Mouse (Mus musculus) cerebellum, adult (tissue): ENCODE data around the gene Gm17455.

ENCODE experiments used
- ATAC-seq: cut with Nextera tagmentation; 2 replicates; pipeline ENCODE4 v1.9.2; 2017; ENCODE audit warnings: mild to moderate bottlenecking, moderate library complexity, mixed read lengths; ENCODE audit not compliant: insufficient number of reproducible peaks, low FRiP score, low TSS enrichment

The Gm17455 gene

GRCm38 (mm10) chr10:60399449-60399848 is at the start of gene Gm17455:
TSS of gene Gm17455 (plus strand) at chr10:60399726.
- no peak for ATAC-seq

GRCm38 (mm10) chr10:60350077-60350804 is 49.3 kb upstream of the Gm17455 start:
- ATAC-seq = no peak

GRCm38 (mm10) chr10:60350805-60351167 is 48.7 kb upstream of the Gm17455 start:
- no peak for ATAC-seq

GRCm38 (mm10) chr10:60351248-60351647 is 48.3 kb upstream of the Gm17455 start:
- no peak for ATAC-seq

- ATAC-seq = no peak
Measured at GRCm38 (mm10) chr10:60351761-60352455, 47.6 kb upstream of the Gm17455 start.

GRCm38 (mm10) chr10:60353241-60354002 is 46.1 kb upstream of the Gm17455 start:
- ATAC-seq = no peak

- ATAC-seq = no peak
Measured at GRCm38 (mm10) chr10:60354003-60354325, 45.6 kb upstream of the Gm17455 start.

- no peak for ATAC-seq
Measured at GRCm38 (mm10) chr10:60354881-60355677, 44.4 kb upstream of the Gm17455 start.

GRCm38 (mm10) chr10:60357441-60357840 is 42.1 kb upstream of the Gm17455 start:
- no peak for ATAC-seq

- ATAC-seq = no peak
Measured at GRCm38 (mm10) chr10:60357901-60358300, 41.6 kb upstream of the Gm17455 start.

- no peak for ATAC-seq
Measured at GRCm38 (mm10) chr10:60358776-60359175, 40.8 kb upstream of the Gm17455 start.

GRCm38 (mm10) chr10:60361615-60362309 is 37.8 kb upstream of the Gm17455 start:
- ATAC-seq = no peak

GRCm38 (mm10) chr10:60362310-60362628 is 37.3 kb upstream of the Gm17455 start:
- no peak for ATAC-seq

GRCm38 (mm10) chr10:60363426-60363825 is 36.1 kb upstream of the Gm17455 start:
- ATAC-seq = no peak

- ATAC-seq = no peak
Measured at GRCm38 (mm10) chr10:60367145-60367544, 32.4 kb upstream of the Gm17455 start.

GRCm38 (mm10) chr10:60367904-60368303 is 31.6 kb upstream of the Gm17455 start:
- no peak for ATAC-seq

GRCm38 (mm10) chr10:60369405-60369804 is 30.1 kb upstream of the Gm17455 start:
- no peak for ATAC-seq

GRCm38 (mm10) chr10:60370098-60370497 is 29.4 kb upstream of the Gm17455 start:
- ATAC-seq = no peak

GRCm38 (mm10) chr10:60370601-60371061 is 28.9 kb upstream of the Gm17455 start:
- ATAC-seq = no peak
